Mouse (Mus musculus) thymus, postnatal 25 days (tissue): ENCODE data around the gene Rgl2.
A peak's percentile ranks its signal among the peaks of the same experiment; 100 is the strongest.
"Not testable (repeated sequence)": the region's sequence is repeated elsewhere in the genome, so short reads cannot be mapped to it uniquely, and the experiment has no call there.

Experiments
- DNase-seq: peaks from one replicate; pipeline ENCODE4 v3.0.0; 2022

Gene Rgl2

DNA sequence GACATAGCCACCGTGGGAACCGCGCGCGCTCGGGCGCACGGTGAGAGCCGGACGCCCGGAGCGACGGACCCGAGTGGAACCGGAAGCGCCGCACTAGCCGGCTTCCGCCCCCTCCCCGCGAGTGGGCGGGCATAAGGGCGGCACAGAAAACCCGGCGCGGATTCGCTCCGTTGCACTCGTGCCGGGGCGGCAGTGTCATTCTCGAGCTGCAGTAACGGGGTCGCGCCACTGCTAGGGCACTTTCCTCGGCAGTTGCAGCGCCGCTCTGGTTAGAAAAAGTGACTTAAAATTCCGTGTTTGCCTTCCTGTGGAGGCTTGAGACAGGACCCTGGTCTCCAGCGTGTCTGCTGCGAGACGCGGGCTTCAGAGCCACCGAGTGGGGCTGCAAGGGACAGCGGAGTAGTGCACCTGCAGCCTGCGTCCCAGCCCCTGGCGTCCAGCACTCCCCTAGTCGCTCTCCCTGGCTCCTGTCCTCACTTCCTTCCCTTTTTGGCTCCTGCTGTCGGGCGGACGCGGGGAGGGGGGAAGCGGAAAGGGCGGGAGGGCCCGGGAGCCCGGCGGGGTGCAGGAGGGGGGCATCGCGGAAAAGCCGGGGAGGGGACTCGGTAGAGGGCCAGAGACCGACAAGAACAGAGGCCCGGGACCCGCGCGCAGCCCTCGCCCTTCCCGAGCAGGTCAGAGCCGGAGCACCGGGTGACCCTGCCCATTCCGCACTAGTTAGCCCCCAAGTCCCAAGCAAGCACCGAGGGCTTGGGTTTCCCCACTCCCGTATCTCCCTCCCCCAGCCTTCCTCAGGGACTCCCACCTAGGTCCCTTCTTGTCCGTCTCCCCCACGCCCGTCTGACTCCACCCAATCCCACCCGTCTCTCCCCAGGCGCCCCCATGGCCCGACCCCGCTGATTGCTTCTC lies at the start of gene Rgl2:
TSS of gene Rgl2 (plus strand) at position 173 of the 909 bp plus-strand sequence.
- DNase-seq, result peak; percentile 97

DNA sequence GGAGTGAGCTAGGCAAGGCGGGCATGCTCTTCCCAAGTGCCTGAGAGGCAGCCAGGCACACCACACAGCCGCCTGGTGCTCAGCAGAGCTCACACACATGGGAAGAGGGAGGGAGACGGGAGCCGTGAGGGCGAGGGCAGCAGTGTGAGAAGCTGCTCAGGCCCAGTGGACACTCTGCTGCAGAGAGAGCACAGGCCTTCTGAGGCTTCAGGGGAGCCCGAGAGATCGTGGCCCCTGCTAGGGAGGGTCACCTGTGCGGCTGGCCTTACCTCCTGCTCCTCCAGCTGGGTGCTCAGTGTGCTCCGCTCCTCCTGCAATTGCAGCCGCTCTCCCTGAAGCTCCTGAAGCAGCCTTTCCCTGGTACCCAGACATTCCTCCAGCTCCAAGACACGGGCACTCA lies 45.0 kb upstream of the Rgl2 start:
- DNase-seq, result not testable (repeated sequence)

DNA sequence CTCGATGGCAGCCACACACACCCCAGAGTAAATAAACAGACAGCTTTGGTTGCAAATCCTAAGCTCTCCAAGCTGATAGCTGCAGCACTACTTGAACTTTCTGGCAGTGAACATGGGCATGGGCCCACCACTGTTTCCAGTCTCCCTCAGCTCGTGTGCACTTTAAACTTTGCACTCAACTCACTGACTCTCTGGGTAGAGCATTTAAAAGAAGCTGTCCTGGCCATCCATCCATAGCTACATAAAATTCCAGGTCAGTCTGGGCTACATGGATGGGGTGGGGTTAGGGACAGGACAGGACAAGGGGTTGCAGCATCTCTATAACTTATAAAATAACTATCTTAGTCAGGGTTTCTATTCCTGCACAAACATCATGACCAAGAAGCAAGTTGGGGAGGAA lies 41.5 kb upstream of the Rgl2 start:
- DNase-seq, result not testable (repeated sequence)

DNA sequence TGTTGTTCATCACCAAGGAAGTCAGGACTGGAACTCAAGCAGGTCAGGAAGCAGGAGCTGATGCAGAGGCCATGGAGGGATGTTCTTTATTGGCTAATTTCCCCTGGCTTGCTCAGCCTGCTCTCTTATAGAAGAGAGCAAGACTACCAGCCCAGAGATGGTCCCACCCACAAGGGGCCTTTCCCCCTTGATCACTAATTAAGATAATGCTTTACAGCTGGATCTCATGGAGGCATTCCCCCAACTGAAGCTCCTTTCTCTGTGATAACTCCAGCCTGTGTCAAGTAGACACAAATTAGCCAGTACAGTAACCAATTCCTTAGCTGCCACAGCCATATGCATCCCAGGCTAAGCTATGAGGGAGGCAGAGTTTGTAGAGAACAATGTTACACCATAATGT lies 41.1 kb upstream of the Rgl2 start:
- DNase-seq, result not testable (repeated sequence)

DNA sequence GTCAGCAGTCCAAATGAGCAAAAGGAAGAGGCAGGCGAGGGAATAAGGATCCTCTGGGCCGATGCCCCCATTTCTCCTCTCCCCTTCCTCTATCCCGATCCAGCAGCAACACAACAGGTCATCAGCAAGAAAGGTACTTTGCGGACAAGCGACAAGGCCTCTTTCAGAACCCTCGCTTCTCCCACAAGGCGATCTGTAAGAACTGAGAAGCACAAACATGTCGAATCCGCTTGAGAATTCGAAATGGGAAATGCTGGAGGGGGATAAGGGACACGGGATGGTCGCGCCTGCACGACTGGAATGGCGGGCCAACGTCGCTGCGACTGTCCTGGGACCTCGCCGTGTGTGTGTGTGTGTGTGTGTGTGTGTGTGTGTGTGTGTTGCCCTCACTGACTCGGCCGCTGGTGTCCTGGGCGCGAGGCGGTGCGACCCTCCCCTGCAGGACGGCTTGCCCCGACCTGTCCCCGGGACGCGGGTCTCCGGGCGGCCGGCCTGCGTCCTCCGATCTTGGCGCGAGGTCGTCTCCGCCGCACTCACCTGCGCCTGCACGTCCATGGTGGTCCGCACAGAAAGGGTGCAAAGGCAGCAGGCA lies 39.3 kb upstream of the Rgl2 start:
- DNase-seq, result not testable (repeated sequence)

DNA sequence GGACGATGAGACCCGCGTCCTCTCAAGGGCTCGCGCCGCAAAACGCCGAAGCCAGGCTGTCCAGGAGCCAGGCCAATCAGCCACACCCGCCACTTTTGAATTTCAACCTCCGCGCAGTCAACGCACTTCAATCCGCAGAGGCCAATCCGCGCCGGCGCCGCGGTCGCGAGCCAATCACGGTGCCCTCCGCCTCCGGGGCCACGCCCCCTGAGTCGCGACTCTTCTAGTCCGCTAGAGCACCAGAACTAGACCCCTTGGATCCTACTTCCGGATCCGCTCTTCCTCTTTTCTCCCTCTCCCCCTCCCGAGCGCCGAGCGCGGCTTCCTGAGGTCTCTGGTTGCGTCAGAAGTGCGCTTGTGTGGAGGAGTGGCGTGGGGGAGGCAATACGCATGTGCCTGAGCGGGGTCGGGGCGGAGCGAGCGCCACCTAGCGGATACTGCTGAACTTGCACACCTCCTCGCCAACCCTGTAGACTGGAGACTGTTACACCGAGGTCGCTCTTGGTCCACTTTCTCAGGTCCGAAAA lies 38.7 kb upstream of the Rgl2 start, which contains the start of gene Kifc1:
TSS of gene Kifc1 (minus strand) at position 129 of the 527 bp plus-strand sequence.
- DNase-seq, result peak; percentile 99

DNA sequence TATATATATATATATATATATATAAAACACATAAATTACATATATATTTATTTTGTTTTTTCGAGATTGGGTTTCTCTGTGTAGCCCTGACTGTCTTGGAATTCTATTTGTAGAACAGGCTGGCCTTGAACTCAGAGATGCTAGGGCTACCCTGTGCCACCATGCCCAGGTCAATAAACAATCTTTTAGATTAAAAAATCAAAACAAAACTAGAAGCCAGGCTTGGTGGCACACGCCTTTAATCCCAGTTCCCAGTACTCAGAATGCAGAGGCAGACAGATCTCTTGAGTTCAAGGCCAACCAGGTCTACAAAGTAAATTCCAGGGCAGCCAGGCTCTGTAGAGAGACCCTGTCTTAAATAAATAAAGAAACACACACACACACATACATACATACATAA lies 38.0 kb upstream of the Rgl2 start:
- DNase-seq, result no peak

DNA sequence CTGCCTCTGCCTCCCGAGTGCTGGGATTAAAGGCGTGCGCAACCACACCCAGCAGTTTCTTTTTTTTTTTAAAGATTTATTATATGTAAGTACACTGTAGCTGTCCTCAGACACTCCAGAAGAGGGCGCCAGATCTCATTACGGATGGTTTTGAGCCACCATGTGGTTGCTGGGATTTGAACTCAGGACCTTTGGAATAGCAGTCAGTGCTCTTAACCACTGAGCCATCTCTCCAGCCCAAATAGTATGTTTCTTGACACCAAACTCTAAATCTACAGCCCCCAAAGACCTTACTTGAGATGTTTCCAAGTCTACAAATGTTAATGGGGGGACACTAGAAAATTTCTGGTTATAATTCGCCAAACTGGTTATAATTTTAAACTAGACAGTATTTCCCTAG lies 37.5 kb upstream of the Rgl2 start:
- DNase-seq, result not testable (repeated sequence)

DNA sequence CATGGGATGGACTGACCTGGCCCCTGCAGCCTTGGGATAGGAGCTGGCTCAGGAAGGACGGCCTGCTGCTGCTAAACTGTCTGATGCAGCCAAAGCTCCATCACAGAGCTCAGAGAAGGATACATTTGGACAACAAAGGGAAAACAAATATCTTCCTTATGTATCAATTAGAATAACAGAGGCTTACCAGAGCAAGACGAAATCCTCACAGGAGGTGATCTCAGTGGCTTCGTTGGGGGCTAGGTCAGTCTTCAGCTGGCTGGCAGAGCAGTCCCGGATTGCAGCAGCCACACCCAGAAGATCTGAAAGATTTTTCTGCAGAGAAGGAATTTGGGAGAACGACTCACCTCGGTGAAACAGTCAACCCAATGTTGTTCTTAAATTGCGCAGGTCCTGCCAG lies 36.9 kb upstream of the Rgl2 start:
- no peak for DNase-seq

DNA sequence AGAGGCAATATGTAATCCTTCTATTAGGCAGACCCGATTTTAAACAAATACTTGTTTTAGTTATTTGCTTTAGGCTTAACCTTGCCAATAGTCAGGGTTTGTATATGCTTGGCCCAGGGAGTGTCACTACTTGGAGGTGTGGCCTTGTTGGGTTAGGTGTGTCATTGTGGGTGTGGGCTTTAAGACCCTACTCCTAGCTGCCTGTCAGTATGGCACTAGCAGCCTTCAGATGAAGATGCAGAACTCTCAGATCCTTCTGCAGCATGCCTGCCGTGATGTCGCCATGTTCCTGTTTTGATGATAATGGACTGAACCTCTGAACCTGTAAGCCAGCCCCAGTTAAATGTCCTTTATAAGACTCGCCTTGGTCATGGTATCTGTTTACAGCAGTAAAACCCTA lies 36.3 kb upstream of the Rgl2 start:
- not testable (repeated sequence) for DNase-seq

DNA sequence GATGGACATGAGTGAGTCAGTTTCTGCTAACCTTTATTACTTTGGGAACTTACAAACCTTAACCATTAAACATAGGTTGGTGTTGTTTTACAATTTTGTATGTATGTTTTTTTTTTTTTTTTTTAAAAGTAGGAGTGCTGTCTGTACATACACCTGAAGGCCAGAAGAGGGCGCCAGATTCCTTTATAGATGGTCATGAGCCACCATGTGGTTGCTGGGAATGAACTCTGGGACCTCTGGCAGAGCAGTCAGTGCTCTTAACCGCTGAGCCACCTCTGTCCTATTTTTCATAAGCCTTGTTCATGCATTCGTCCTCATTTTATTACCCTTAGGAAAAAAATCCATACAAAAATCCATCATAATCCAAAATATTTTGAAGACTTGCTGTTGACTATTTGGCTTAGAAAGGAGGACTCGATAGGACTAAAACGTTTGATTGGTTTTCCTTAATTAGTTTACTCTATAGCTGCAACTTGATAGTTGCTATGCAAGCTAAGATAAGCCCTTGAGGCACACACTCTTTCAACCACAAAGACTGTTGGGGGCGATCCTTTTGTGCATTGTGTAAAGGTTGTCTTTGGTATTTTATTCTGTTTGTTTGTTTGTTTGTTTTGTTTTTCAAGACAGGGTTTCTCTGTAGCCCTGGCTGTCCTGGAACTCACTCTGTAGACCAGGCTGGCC lies 32.1 kb upstream of the Rgl2 start:
- no peak for DNase-seq

DNA sequence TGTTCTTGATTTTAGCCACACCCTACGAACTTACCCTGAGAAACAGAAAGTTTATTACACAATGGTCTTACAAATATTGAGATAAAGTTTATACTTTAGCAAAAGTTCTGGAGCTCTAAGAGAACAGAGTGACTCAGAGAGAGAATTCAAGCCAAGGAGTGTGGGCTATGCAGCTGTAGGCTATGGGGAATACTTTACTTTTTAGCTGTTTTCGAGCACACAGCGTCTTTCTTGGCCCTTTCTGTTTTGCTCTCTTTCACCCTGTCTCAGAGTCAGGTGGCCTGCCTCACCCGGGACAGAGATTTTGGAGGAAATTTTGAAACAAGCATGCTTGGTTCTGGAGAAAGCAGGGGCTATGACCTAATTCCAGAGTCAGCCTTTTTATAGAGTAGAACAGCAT lies 31.1 kb upstream of the Rgl2 start:
- DNase-seq, result not testable (repeated sequence)

DNA sequence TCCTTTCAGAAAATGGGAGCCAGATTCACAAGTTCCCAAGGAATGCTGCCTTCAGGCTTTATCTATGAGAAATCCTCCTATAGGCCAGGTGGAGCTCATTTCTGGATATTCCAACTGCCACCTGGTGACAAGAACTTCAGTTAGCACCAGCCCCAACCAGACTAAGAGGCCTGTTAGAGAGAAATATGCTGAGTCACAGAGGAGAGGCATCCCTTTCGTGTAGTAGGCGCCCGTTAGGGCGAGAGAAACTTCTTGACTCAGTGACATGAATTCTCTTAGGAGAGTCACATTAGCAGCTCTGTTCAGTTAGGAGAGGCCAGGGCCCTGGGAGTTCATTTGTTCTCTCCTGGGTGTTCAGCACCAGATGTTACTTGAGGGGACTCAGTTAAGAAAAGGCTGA lies 29.7 kb upstream of the Rgl2 start:
- no peak for DNase-seq

DNA sequence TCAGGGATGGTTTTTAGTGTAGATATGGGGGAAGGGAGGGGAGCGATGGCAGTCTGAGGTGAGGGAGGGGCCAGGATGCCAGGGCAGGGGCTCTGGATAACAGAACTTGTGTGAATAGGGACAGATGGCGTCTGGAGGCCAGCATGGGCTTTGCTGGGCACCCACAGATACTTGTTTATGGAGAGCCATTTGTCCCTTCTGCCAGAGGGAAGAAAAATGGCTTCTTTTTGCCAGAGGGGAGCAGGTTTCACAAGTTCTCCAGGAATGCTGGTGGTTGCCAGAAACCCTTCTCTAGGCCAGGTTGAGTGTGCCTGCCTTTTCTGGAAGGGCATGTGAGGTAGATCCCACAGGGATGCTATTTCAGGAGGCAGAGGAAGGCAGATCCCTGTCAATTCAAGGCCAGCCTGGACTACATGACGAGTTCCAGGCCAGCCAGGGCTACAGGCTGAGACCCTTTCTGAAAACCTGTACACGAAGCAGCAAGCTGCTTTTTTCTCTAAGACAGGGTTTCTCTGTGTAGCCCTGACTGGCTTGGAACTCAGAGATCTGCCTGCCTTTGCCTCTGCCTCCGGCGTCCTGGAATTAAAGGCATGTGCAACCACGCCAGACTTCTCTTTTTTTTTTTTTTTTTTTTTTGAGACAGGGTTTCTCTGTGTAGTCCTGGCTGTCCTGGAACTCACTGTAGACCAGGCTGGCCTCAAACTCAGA lies 28.9 kb upstream of the Rgl2 start:
- DNase-seq, result no peak

DNA sequence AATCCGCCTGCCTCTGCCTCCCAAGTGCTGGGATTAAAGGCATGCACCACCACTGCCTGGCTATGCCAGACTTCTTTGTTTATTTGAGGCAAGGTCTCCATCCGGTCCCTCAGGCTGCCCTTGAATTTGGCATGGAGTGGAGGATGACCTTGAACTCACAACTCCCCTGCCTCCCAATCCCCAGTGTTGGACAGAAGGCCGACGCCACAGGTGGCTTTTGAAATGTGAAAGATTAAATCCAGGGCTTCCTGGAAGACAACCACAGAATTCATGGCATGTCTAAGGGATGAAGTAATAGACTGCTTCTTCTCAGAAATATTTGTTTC lies 28.4 kb upstream of the Rgl2 start:
- DNase-seq, result no peak

DNA sequence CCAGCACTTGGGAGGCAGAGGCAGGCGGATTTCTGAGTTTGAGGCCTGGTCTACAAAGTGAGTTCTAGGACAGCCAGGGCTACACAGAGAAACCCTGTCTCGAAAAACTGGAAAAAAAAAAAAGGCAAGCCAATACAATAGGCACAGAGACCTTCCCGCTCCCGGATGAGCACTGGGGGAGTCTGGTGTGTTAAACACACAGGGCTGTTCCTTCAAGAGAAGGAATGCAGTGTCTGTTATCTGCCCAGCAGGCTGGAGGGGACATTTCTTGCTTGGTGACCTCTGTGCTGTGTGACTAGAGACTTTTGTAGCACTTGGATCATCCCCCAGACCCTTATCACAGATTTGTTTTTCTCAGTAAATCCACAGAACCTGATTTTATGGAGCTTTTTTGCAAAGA lies 27.7 kb upstream of the Rgl2 start:
- no peak for DNase-seq

DNA sequence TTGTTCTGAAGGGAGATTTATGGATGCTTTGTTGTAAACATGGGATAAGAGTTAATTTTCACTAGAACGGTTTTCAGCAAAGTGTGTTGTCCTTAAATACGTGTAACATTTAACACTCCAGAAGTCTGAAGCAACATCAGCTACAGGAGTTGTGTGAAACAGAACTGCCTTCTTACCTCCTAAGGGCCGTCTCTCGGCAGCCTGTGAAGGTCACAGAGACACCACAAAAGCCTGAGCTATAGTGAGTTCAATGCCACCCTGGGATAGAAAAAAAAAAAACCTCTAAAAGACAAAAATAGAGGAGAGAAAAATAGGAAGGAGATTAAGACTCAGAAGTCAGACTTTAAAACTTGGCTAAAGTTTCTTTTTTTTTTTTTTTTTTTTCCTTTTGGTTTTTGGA lies 27.3 kb upstream of the Rgl2 start:
- DNase-seq, result no peak

DNA sequence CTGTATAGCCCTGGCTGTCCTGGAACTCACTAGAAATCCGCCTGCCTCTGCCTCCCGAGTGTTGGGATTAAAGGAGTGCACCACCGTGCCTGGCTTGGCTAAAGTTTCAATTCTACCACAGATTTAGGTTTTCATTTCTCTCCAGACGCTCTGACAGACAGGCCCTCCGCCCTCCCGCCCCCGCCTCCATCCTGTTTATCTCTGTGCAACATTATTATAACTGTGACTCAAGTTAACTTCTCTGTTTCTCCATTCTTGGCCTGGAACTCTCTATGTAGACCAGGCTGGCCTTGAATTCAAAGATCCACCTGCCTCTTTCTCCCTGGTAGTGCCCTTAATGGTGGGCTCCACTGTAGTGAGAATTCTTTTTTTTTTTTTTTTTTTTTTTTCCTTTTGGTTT lies 26.9 kb upstream of the Rgl2 start:
- no peak for DNase-seq

DNA sequence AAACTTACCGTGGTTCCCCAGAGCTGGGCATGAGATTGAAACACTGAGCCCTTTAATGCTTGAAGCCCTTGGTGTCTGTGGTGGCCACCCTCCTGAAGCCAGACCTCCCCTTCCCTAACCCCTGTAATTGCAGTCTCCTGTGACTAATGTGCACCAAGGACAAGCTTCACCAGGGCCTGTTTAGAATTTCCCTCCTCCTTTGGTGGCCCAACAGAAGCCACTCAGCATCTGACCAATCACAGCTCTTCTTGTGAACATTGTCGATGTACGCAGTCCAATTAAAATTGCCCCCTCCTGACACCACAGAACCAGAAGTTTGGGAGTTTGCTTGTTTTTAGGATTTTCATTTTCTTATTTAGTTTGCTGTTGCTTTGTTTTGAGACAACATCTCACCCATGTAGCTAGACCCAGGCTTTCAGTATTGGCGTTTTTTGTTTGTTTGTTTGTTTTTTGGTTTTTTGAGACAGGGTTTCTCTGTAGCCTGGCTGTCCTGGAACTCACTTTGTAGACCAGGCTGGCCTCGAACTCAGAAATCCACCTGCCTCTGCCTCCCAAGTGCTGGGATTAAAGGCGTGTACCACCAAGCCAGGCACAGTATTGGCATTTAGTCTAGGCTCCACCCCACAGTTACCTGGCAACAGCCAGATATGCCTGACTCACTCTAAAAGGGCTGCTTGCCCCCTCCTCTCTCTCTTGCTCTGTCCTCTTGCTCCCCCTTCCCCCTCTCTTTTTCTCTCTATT lies 25.3 kb upstream of the Rgl2 start:
- not testable (repeated sequence) for DNase-seq

DNA sequence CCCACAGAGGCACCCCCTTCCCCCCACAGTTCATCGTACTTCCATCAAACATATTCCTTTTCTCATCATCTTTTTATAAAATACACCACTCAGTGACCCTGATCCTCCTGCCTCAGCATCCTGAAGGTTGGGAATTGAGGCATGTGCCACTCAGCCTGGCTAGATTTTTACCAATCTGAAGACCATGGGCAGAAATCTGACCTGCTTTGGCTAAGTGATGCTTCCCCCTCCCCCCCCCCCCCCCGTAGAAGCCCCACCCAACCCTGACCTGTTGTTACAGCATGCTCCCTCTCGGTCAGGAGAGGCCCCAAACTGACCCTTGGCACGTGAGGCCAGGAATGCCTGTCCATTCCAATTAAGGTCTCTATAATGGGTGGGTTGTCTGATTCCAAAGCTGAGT lies 24.5 kb upstream of the Rgl2 start, which contains the start of gene Platr17:
TSS of gene Platr17 (plus strand) at position 301 of the 400 bp plus-strand sequence.
- DNase-seq, result not testable (repeated sequence)

DNA sequence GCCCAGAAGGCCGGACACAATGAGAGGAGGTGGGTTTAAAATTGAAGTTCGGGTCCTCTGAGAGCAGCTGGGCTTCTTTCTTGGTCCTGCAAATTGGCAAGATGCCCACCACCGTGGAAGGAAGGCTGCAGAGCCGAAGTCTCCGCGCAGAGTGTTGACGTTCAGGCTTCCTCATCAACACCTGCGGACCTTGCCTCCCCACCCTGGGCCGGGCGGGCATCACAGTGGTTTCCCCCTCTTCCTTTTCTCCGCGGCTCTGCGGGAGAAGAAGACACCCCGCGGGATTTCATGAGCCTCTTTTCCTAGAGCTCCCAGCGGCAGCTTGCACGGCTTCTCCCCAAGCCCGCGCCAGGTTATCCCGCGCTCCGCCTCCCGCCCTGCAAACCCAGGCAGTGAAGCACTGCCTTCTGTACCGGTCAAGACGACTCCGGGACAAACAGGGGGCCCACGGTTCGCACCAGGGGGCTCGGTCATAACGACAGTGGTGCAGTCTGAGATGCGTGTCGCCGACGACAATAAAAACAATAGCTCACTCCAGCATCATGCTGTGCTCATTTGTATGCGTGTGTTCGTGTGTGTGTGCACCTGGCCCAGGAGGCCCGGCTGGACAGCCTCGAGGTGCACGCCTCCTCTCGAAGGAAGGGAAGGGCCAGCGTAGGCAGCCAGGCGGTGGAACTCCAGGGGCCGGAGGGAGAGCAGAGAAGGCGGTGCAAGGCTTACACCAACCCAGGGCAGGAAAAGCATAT lies 20.8 kb upstream of the Rgl2 start:
- peak; percentile 54 for DNase-seq
